Mouse (Mus musculus) heart, adult 2 months (tissue): ENCODE data around the gene Endod1.

Source experiments
- CTCF ChIP-seq: fragments of 200-600 bp; IDR thresholded peaks from 2 replicates; pipeline ENCODE4 v1.8.1; 2022; ENCODE audit warnings: antibody characterized with exemption, mild to moderate bottlenecking, moderate library complexity
- POLR2A ChIP-seq: fragments of 200-500 bp; IDR thresholded peaks from 2 replicates; pipeline ENCODE4 v1.6.1; 2011; ENCODE audit warnings: mild to moderate bottlenecking, low read depth, low read length, control low read depth; ENCODE audit not compliant: insufficient read depth

DNA sequence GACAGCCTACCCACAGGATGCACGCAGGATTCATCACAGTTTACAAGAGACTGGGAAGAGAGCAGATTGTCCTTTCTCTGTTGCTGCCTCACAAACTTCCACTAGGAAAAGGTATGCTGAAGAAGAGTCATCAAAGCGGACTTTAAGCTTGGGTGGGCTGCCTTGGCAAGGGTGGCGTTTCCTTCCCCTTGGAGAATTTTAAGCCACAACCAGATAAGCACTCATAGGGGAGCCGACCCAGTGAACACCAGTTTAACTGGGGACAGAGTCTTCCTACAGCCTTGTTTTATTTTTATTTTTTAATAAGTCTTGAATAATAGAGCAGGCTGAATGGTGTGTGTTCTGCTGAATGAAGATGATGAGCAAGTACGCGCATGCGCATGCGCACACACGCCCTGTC is 16.6 kb downstream of the Endod1 start:
- TF ChIP-seq CTCF, result no peak
- TF ChIP-seq POLR2A, result no peak
